Mouse (Mus musculus) adrenal gland, postnatal 10 days (tissue): ENCODE measurements around the gene Cfap126. TPM values are rescaled to one million over a fixed set of nuclear protein-coding genes. Genes with fewer than 3 reads are reported as not detected.
"Not testable (repeated sequence)": the region's sequence is repeated elsewhere in the genome, so short reads cannot be mapped to it uniquely, and the experiment has no call there.

Experiments used
- DNase-seq: peaks from one replicate; pipeline ENCODE4 v3.0.0; 2021; ENCODE audit warnings: mixed read lengths
- total RNA-seq, 2 experiments: library from RNA; stranded (reverse); gene quantifications; 2 replicates each; pipeline ENCODE4 v1.2.3; 2021

Cfap126 gene
- total RNA-seq, 2 experiments from 2014 or later, result 0.51 to 1.3 TPM

DNA sequence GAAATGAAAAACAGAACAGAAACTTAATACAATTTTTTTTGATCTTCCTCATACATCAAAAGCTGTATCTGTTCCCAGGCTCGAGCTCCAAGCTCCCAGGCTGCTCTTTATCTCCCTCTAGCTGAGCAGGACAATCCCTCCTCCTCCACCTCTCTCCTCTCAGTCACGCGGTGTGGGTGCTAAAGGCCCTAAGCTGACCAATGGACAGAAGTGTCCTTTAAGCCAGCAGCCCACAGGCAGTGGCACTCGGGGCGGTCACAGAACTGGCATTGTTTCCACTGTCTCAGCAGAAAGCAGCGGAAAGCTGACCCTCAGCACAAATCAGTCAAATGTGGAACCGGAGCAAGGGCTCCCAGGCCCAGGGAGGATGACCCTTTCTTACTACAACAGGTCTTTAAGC is 15.5 kb downstream of the Cfap126 start:
- DNase-seq, result peak; percentile 27

- DNase-seq, result no peak
These were observed 17.3 kb downstream of the Cfap126 start for GRCm38 (mm10) chr1:171130971-171131370.

DNA sequence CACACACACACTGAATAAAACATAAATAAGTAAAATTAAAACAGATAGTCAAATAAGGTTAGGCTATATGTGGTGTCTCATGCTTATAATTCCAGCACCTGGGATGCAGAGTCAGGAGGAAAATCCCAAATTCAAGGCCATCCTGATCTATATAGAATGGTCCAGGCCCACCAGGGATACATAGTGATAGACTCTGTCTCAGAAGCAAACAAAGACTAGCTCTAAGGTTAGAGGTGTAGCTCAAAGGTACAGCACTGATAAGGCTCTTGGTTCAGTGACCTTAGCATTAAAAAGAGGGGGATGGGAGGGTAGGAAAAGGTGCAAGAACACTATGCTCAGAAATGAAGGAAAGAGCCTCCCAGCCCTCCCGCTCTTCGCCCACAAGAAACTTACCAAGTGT is 21.9 kb downstream of the Cfap126 start:
- DNase-seq, result no peak

- not testable (repeated sequence) for DNase-seq
These were observed 23.9 kb downstream of the Cfap126 start for GRCm38 (mm10) chr1:171137486-171138155.

DNA sequence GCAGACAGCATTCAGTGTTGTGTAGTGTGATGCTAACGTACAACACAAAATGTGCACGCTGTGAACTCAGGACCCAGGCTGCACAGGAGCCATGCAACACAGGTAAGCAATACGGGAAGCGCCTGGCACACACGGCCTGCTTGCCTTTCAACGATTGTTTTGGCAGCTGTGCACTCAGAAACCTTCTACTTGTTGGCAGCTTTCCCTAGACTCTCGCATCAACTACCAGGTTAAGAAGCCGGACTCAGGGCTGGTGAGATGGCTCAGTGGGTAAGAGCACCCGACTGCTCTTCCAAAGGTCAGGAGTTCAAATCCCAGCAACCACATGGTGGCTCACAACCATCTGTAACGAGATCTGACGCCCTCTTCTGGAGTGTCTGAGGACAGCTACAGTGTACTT is 29.3 kb downstream of the Cfap126 start:
- DNase-seq, result not testable (repeated sequence)

DNA sequence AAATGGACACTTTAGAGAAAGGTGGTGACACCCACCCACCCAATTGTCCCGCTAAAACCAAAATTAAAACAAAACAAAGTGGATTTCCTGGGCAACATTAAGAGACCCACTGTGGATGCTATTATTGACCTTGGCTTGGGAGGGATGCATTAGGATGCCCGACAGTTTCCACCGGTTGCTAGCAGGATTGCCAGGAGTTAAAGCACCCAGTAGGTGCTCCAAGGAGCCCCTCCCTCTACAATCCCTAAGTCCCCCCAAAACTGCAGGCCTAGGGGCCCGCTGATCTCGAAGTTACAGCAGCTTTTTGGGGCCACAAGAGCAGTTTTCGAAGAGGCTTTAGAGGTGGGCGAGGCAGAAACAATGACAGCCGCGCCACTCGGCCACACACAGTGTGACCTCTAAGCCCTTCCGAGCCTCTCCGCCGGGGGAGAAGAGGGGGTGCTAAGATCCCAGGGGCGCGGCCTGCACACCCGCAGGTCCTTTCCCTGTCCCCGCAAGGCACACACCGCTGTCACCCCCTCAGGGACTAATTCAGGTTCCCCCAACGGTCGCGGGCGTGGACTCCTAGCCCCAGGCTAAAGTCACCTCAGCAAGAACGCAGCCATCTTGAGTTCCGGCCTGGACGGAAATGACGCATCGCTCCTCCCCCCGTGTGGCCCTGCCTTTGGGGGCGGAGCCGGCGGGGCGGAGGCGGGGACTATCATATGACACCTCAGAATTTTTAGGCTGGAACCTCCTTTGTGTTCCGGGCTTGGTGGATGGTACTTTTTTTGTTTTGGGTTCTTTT is 36.4 kb downstream of the Cfap126 start, which contains the start of the genes Sdhc and Mpz:
TSS of gene Sdhc (minus strand) at position 630 of the 787 bp plus-strand sequence.
TSS of gene Mpz (plus strand) at position 738 of the 787 bp plus-strand sequence.
- DNase-seq, result peak; percentile 97

DNA sequence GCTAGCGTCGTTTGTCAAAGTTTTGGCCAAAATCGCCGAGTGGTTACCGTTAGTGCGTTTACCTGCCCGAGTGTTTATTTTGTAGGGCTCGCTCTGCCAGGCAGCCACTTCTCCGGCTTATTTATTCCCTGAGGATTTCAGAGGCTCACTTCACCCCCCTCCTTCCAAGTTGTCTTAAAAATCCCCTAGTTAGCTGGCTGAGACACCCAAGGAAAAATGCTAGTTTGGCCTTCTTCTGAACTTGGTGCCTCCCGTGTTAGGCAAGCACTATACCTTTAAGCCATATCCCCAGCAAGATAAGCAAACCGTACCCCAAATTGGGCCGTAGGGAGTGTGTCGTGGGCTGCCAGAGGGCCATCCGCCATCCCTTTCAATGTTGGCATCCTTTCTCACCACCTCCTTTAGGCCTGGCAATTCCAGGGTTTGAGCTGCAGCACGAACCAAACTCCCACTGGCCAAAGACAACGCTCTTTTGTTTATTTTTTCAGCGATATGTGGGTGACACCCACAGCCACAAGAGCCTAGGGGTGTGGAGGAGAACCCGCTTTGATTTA is 37.2 kb downstream of the Cfap126 start:
- DNase-seq, result no peak

DNA sequence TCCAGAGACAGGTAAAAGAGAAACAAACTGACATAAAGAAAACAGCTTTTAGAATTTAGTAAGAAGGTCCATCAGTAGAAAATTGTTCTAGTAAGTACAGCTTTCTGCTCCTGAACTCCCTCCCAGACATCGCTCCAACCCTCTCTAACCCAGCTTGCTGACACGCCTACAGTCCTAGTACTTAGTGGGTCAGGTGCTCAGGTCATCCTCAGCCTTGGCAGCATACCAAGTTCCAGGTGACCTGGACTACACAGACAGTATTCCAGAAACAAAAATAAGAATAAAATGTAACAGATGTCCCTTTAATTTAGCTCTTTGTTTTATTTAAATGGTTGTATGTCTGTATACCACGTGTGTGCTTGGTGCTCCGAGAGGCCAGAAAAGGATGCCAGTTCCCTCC is 38.2 kb downstream of the Cfap126 start:
- no peak for DNase-seq

DNA sequence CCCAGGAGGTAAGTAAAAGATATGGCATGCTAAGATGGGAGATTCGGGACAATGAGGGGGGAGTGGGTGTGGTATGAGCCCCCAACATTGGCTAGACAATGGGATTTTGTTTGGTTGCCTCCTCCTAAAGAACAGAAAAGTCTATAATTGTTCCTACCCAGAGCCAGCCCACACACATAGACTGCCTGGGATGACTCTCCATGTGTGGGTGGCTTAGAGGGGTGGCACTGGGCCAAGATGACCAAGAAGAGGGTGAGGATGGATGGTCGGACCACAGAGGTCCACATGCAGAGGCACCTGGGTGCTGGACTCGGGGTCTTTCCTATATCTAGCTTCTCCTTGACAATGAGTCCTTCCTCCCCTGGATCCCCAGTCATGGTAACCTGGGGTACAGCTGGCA is 42.9 kb downstream of the Cfap126 start:
- no peak for DNase-seq

- no peak for DNase-seq
These were observed 44.2 kb downstream of the Cfap126 start for GRCm38 (mm10) chr1:171157965-171158364.

GRCm38 (mm10) chr1:171159485-171159975 is 45.8 kb downstream of the Cfap126 start:
- DNase-seq, result peak; percentile 45

GRCm38 (mm10) chr1:171162526-171162925 is 48.8 kb downstream of the Cfap126 start:
- no peak for DNase-seq

DNA sequence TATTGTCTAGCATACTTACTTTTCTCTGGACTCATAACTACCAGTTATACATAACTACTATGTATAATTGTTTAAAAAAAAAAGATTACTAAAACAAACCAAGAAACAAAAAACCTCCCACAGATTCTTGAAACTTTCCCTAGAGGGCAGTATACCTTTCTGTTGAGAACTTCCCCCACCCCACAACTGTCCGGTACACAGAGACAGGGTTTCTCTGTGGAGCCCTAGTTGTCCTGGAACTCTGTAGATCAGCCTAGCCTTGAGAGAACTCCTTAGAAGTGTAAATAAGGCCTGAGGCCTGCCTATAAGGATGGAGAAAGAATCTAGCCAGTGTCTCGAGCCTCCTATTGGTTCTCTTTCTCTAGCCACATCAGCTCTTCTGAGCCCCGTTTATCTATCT is 50.5 kb downstream of the Cfap126 start:
- DNase-seq, result no peak

DNA sequence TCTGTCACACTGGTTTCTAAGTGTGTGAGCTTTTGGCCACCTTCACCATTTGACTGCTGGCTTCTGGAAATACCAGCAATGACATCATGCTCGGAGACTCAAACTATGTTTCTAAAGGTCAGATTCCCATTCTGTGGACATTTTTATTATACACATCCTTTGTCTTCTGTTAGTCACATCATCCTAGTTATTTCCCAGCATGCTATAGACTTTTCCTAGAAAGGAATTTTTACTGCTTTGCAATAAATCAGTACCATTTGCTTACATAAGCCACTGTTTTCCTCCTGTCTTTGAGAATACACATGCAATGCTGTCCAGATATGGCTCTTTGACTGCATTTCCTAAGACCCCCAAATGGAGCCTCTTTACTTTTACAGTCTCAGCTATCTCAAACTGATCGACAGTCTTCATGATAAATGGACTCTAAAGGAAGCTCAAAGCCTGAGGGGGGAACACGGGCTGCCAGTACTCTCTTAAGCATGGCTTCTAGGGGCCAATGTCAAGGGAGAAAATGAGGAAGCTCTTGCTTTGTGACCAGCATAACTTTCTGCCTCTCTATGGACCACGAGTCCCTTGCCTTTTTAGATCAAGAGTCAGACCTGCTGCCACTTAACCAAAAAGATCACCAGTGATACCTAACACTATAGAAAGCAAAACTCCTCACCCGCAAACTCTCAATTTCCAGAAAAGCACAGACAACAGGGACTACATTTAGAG is 52.1 kb downstream of the Cfap126 start:
- DNase-seq, result no peak

- DNase-seq, result no peak
These were observed 55.2 kb downstream of the Cfap126 start for GRCm38 (mm10) chr1:171168906-171169305.

DNA sequence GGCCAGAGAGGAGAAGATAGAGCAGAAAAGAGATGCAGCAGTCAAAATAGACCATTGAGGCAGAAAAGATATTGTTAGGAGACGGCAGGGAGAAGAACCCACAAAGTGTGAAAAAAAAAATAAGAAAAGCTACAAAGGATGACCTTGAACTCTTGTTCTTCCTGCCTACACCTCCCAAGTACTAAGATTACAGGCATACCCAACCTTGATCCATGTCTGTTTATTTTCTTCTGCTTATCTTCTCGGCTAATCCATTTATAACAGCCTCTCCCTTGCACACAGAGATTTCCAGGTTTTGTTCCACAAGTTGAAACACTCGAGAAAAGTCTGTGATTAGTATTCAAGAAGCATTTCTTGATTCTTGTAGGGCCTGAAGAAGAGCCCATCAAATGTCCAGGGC is 56.2 kb downstream of the Cfap126 start:
- DNase-seq, result no peak

DNA sequence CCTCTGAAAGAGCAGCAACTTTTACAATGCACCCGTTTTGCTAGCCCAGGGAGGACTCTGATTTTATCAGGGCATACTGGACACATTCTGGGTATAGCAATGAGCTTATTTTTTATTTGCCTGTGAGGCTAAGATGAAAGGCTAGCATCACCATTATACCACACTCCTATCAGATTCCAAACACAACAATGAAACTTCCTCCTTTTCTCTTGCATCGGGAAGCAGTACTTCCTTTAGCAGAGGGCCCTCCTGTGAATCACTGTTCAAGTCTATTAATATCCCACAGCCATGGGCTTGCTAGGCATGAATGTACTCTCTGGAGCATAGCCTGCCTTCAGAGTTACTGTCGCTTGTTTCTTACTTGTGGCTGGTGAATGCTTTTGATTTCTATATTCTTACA is 57.4 kb downstream of the Cfap126 start:
- DNase-seq, result no peak

DNA sequence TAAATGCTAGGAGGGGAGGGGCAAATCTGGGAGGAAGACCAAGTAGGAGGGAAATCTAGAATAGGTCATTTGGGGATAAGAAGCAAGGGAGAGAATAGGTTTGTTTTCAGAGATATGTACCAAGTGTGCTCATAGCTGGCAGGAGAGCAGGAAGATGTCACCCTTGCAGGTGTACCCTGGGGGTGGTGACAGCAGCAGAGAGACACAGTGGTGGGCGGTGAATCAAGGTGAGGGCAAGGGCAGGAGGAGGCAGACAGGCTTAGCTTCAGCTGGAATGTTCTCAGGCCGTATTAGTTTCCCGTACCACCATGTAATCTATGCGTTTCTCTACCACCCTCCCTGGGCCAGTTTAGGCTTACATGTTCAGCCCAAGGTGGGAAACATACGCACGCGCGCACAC is 59.1 kb downstream of the Cfap126 start:
- DNase-seq, result no peak
